Mouse (Mus musculus): ENCODE results near the gene Rab1b. TPM values are rescaled to one million over a fixed set of nuclear protein-coding genes. Genes with fewer than 3 reads are reported as not detected.
A peak's percentile ranks its signal among the peaks of the same experiment; 100 is the strongest.
"Not testable (repeated sequence)": the region's sequence is repeated elsewhere in the genome, so short reads cannot be mapped to it uniquely, and the experiment has no call there.

Rab1b gene
- polyA plus RNA-seq, 1 experiment from 2014 or later: 242 TPM

- no peaks in the 10 kb centered on the region for H3K9me3 ChIP-seq
- peak overlapping the region; percentile 88 for H3K4me3 ChIP-seq (replicated peaks)
- peak overlapping the region; percentile 99 for H3K9ac ChIP-seq (replicated peaks)
- peak overlapping the region; percentile 97 for H3K27ac ChIP-seq
- peak; percentile 0; the same call in 1 of the 2 replicates for ATAC-seq
- peaks cover 42% of the 10 kb centered on the region for H3K36me3 ChIP-seq
- H3K27me3 ChIP-seq: no peaks in the 10 kb centered on the region
- WGBS: 30% methylated on average over 11 of the region's 11 CpGs
- peak overlapping the region; percentile 89 for H3K4me2 ChIP-seq (replicated peaks)
- peaks cover 74% of the 10 kb centered on the region for H3K4me1 ChIP-seq (replicated peaks)
Measured at GRCm38 (mm10) chr19:5094746-5095417, 12.0 kb downstream of the Rab1b start.

GRCm38 (mm10) chr19:5094243-5094632 is 12.6 kb downstream of the Rab1b start:
- Histone ChIP-seq H3K36me3 (peaks cover 37% of the 10 kb centered on the region), H3K4me3 (replicated peaks) (peak overlapping the region; percentile 88), H3K4me1 (replicated peaks) (peaks cover 72% of the 10 kb centered on the region), H3K9ac (replicated peaks) (peak overlapping the region; percentile 99), H3K27ac (peak overlapping the region; percentile 97), H3K4me2 (replicated peaks) (peak overlapping the region; percentile 89), H3K9me3 (no peaks in the 10 kb centered on the region), H3K27me3 (no peaks in the 10 kb centered on the region)
- 0% methylated on average over 21 of the region's 21 CpGs for WGBS
- ATAC-seq: peak; percentile 75

GRCm38 (mm10) chr19:5093481-5094242 is 13.2 kb downstream of the Rab1b start:
- peak overlapping the region; percentile 97 for H3K27ac ChIP-seq
- 74% methylated on average over 12 of the region's 12 CpGs for WGBS

GRCm38 (mm10) chr19:5092083-5092482 is 14.8 kb downstream of the Rab1b start:
- Histone ChIP-seq H3K27me3 (no peaks in the 10 kb centered on the region), H3K4me3 (replicated peaks) (no peak overlapping the region), H3K9ac (replicated peaks) (no peak overlapping the region), H3K36me3 (peaks cover 37% of the 10 kb centered on the region), H3K27ac (no peak overlapping the region), H3K9me3 (no peaks in the 10 kb centered on the region), H3K4me1 (replicated peaks) (peaks cover 66% of the 10 kb centered on the region), H3K4me2 (replicated peaks) (no peak overlapping the region)
- 93% methylated on average over 10 of the region's 10 CpGs for WGBS
- no peak for ATAC-seq

More at GRCm38 (mm10) chr19:5093481-5094242, 13.2 kb downstream of the Rab1b start:
- Histone ChIP-seq H3K4me3 (replicated peaks) (peak overlapping the region; percentile 88), H3K36me3 (peaks cover 37% of the 10 kb centered on the region), H3K27me3 (no peaks in the 10 kb centered on the region), H3K9me3 (no peaks in the 10 kb centered on the region), H3K4me2 (replicated peaks) (peak overlapping the region; percentile 89), H3K9ac (replicated peaks) (peak overlapping the region; percentile 42; the same call in 1 of the 2 replicates), H3K4me1 (replicated peaks) (peaks cover 72% of the 10 kb centered on the region)
- ATAC-seq: no peak; the same call in 1 of the 2 replicates

- Histone ChIP-seq H3K4me1 (replicated peaks) (peaks cover 50% of the 10 kb centered on the region), H3K27me3 (peaks cover 22% of the 10 kb centered on the region), H3K36me3 (peaks cover 37% of the 10 kb centered on the region), H3K9ac (replicated peaks) (peak overlapping the region; percentile 82), H3K9me3 (no peaks in the 10 kb centered on the region), H3K4me2 (replicated peaks) (peak overlapping the region; percentile 87), H3K27ac (no peak overlapping the region), H3K4me3 (replicated peaks) (peak overlapping the region; percentile 89)
- ATAC-seq: no peak
- 93% methylated on average over 4 of the region's 4 CpGs for WGBS
Measured at GRCm38 (mm10) chr19:5089324-5089723, 17.5 kb downstream of the Rab1b start.

GRCm38 (mm10) chr19:5087884-5088728 is 18.8 kb downstream of the Rab1b start, which contains the start of gene Yif1a:
Gene Yif1a, plus strand, starts transcription at chr19:5088538.
- Histone ChIP-seq H3K4me2 (replicated peaks) (peak within 1 kb of the TSS; percentile 87), H3K9me3 (no peaks in the 10 kb centered on the region), H3K4me3 (replicated peaks) (peak within 1 kb of the TSS; percentile 89), H3K27me3 (peaks cover 35% of the 10 kb centered on the region), H3K4me1 (replicated peaks) (peaks cover 38% of the 10 kb centered on the region), H3K9ac (replicated peaks) (peak within 1 kb of the TSS; percentile 82), H3K27ac (peak within 1 kb of the TSS; percentile 89), H3K36me3 (peaks cover 28% of the 10 kb centered on the region)
- WGBS: under 1% methylated on average over 58 of the region's 58 CpGs
- peak; percentile 96 for ATAC-seq

- H3K27me3 ChIP-seq: peaks cover 50% of the 10 kb centered on the region
Measured at GRCm38 (mm10) chr19:5086533-5086932, 20.3 kb downstream of the Rab1b start.

GRCm38 (mm10) chr19:5085145-5085863 is 21.6 kb downstream of the Rab1b start, which contains the start of gene Tmem151a:
Gene Tmem151a, minus strand, starts transcription at chr19:5085531.
- no peak for ATAC-seq
- Histone ChIP-seq H3K4me3 (replicated peaks) (peak within 1 kb of the TSS; percentile 50), H3K27me3 (peaks cover 63% of the 10 kb centered on the region), H3K36me3 (peaks cover 2% of the 10 kb centered on the region; the same call in 1 of the 2 replicates), H3K27ac (no peak within 1 kb of the TSS), H3K9me3 (no peaks in the 10 kb centered on the region), H3K4me2 (replicated peaks) (peak within 1 kb of the TSS; percentile 76), H3K9ac (replicated peaks) (peak within 1 kb of the TSS; percentile 68), H3K4me1 (replicated peaks) (peaks cover 30% of the 10 kb centered on the region)
- WGBS: 2% methylated on average over 64 of the region's 69 CpGs

More at GRCm38 (mm10) chr19:5086533-5086932, 20.3 kb downstream of the Rab1b start:
- H3K4me2 ChIP-seq (replicated peaks); ATAC-seq; H3K4me3 ChIP-seq (replicated peaks); H3K27ac ChIP-seq; H3K9ac ChIP-seq (replicated peaks); H3K9me3 ChIP-seq: not testable (repeated sequence)
- WGBS: 59% methylated on average over 4 of the region's 4 CpGs
- Histone ChIP-seq H3K36me3 (peaks cover 13% of the 10 kb centered on the region), H3K4me1 (replicated peaks) (peaks cover 30% of the 10 kb centered on the region)

GRCm38 (mm10) chr19:5084834-5085144 is 22.1 kb downstream of the Rab1b start:
- 6% methylated on average over 15 of the region's 15 CpGs for WGBS
- peaks cover 30% of the 10 kb centered on the region for H3K4me1 ChIP-seq (replicated peaks)
- H3K9ac ChIP-seq (replicated peaks): peak overlapping the region; percentile 68
- no peaks in the 10 kb centered on the region for H3K9me3 ChIP-seq
- no peaks in the 10 kb centered on the region for H3K36me3 ChIP-seq
- ATAC-seq: no peak
- peak overlapping the region; percentile 50 for H3K4me3 ChIP-seq (replicated peaks)
- peak overlapping the region; percentile 76 for H3K4me2 ChIP-seq (replicated peaks)
- H3K27ac ChIP-seq: no peak overlapping the region
- peaks cover 68% of the 10 kb centered on the region for H3K27me3 ChIP-seq

- no peak for ATAC-seq
- Histone ChIP-seq H3K27me3 (peaks cover 72% of the 10 kb centered on the region), H3K4me1 (replicated peaks) (peaks cover 25% of the 10 kb centered on the region), H3K4me3 (replicated peaks) (peak overlapping the region; percentile 50), H3K9ac (replicated peaks) (no peak overlapping the region), H3K27ac (no peak overlapping the region), H3K36me3 (no peaks in the 10 kb centered on the region), H3K4me2 (replicated peaks) (peak overlapping the region; percentile 76), H3K9me3 (no peaks in the 10 kb centered on the region)
- WGBS: 83% methylated on average over 3 of the region's 3 CpGs
Measured at GRCm38 (mm10) chr19:5083961-5084833, 22.7 kb downstream of the Rab1b start.

Data from midbrain, embryonic 13.5 days (tissue).